Mouse (Mus musculus): ENCODE measurements around the gene Gm38392. TPM values are rescaled to one million over a fixed set of nuclear protein-coding genes. Genes with fewer than 3 reads are reported as not detected.

Gene Gm38392
- total RNA-seq (2014; rRNA removed; ENCODE audit: low replicate concordance): not detected in 2 replicates
- 0.16 TPM in 1 of 2 replicates, not detected in the other for polyA plus RNA-seq (2015; fragmentation: Nextera tagmentation; extraction: Ambion mirVana)

- Histone ChIP-seq H3K9me3 (replicated peaks; ENCODE audit: control insufficient read depth, low read length) (no peaks in the 10 kb centered on the region), H3K36me3 (replicated peaks; ENCODE audit: control insufficient read depth, insufficient read depth, low read length) (no peaks in the 10 kb centered on the region), H3K4me3 (ENCODE audit: low read depth, low read length) (no peak within 1 kb of the TSS), H3K27me3 (ENCODE audit: control insufficient read depth, insufficient read depth, low read length) (no peaks in the 10 kb centered on the region), H3K9ac (replicated peaks; ENCODE audit: low read depth, low read length) (no peak within 1 kb of the TSS), H3K4me1 (ENCODE audit: control insufficient read depth, insufficient read depth) (no peaks in the 10 kb centered on the region), H3K27ac (ENCODE audit: low read depth) (no peak within 1 kb of the TSS), H3K4me2 (ENCODE audit: low read depth, low read length) (no peak within 1 kb of the TSS)
- ATAC-seq (ENCODE audit: insufficient read depth, low read depth) (no peak), DNase-seq (ENCODE audit: low spot score) (no peak)
- 94% methylated on average over 4 of the region's 4 CpGs for WGBS
- TF ChIP-seq CTCF (IDR thresholded peaks at IDR 0.05; ENCODE audit: low read depth) (no peak), EP300 (IDR thresholded peaks at IDR 0.05; ENCODE audit: low read depth) (no peak)
Observed at GRCm38 (mm10) chr3:88287110-88287509, at the start of gene Gm38392. Gene Gm38392 (minus strand): TSS chr3:88287210.

GRCm38 (mm10) chr3:88336058-88337013 is 49.3 kb upstream of the Gm38392 start, which contains the start of the genes Tmem79 and Smg5:
Gene Tmem79 (minus strand): TSS chr3:88336148.
Gene Smg5 (plus strand): TSS chr3:88336260.
- DNase-seq (ENCODE audit: low spot score) (peak; percentile 95), ATAC-seq (ENCODE audit: insufficient read depth, low read depth) (peak; percentile 94)
- no peak for TF ChIP-seq CTCF (IDR thresholded peaks at IDR 0.05; ENCODE audit: low read depth)
- peak; percentile 89 for TF ChIP-seq EP300 (IDR thresholded peaks at IDR 0.05; ENCODE audit: low read depth)
- Histone ChIP-seq H3K4me3 (ENCODE audit: low read depth, low read length) (peak within 1 kb of the TSS; percentile 96), H3K9me3 (replicated peaks; ENCODE audit: control insufficient read depth, low read length) (no peaks in the 10 kb centered on the region), H3K27me3 (ENCODE audit: control insufficient read depth, insufficient read depth, low read length) (no peaks in the 10 kb centered on the region), H3K4me2 (ENCODE audit: low read depth, low read length) (peak within 1 kb of the TSS; percentile 86), H3K4me1 (ENCODE audit: control insufficient read depth, insufficient read depth) (peaks cover 17% of the 10 kb centered on the region), H3K36me3 (replicated peaks; ENCODE audit: control insufficient read depth, insufficient read depth, low read length) (peaks cover 5% of the 10 kb centered on the region; the same call in 1 of the 2 replicates), H3K27ac (ENCODE audit: low read depth) (peak within 1 kb of the TSS; percentile 98), H3K9ac (replicated peaks; ENCODE audit: low read depth, low read length) (peak within 1 kb of the TSS; percentile 95)
- 1% methylated on average over 64 of the region's 66 CpGs for WGBS

DNA sequence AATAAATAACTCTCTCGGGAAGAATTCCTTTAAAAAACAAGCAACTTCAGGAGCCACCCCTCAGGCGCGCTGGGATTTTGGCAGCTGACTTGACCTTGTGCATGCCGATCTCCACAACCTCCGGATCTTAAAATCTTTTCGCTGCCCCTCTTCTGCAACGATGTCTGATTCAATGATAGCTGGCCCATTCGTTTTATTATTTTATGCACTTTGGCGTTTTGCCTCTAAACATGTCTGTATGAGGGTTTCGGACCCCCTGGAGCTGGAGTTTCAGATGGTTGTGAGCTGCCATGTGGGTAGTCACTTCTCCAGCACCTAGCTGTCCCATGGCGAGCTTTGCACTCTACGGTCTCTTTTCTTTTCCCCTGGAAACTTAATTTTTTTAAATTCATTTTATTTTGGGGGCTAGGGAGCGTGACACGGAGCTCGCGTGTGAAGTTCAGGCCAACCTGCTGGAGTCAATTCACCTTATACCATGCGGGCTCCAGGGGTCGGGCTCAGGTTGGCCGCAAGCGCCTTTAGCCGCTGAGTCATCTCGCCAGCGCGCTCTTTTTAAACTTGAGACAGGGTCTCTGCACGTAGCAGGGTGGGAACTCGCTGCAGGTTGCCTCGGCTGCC is 48.5 kb upstream of the Gm38392 start:
- TF ChIP-seq EP300 (IDR thresholded peaks at IDR 0.05; ENCODE audit: low read depth) (no peak), CTCF (IDR thresholded peaks at IDR 0.05; ENCODE audit: low read depth) (no peak)
- peaks cover 17% of the 10 kb centered on the region for H3K4me1 ChIP-seq (ENCODE audit: control insufficient read depth, insufficient read depth)
- peaks cover 1% of the 10 kb centered on the region; the same call in 1 of the 2 replicates for H3K36me3 ChIP-seq (replicated peaks; ENCODE audit: control insufficient read depth, insufficient read depth, low read length)
- ATAC-seq (ENCODE audit: insufficient read depth, low read depth) (peak; percentile 36), DNase-seq (ENCODE audit: low spot score) (peak; percentile 25)
- H3K4me3 ChIP-seq (ENCODE audit: low read depth, low read length): peak overlapping the region; percentile 96
- no peaks in the 10 kb centered on the region for H3K27me3 ChIP-seq (ENCODE audit: control insufficient read depth, insufficient read depth, low read length)
- peak overlapping the region; percentile 86 for H3K4me2 ChIP-seq (ENCODE audit: low read depth, low read length)
- no peaks in the 10 kb centered on the region for H3K9me3 ChIP-seq (replicated peaks; ENCODE audit: control insufficient read depth, low read length)
- H3K9ac ChIP-seq (replicated peaks; ENCODE audit: low read depth, low read length): peak overlapping the region; percentile 95
- peak overlapping the region; percentile 98 for H3K27ac ChIP-seq (ENCODE audit: low read depth)
- WGBS: under 1% methylated on average over 27 of the region's 27 CpGs

GRCm38 (mm10) chr3:88334902-88335435 is 48.0 kb upstream of the Gm38392 start:
- Histone ChIP-seq H3K9ac (replicated peaks; ENCODE audit: low read depth, low read length) (peak overlapping the region; percentile 95), H3K4me2 (ENCODE audit: low read depth, low read length) (peak overlapping the region; percentile 86), H3K27me3 (ENCODE audit: control insufficient read depth, insufficient read depth, low read length) (no peaks in the 10 kb centered on the region), H3K4me1 (ENCODE audit: control insufficient read depth, insufficient read depth) (peaks cover 17% of the 10 kb centered on the region), H3K9me3 (replicated peaks; ENCODE audit: control insufficient read depth, low read length) (no peaks in the 10 kb centered on the region), H3K27ac (ENCODE audit: low read depth) (peak overlapping the region; percentile 98), H3K4me3 (ENCODE audit: low read depth, low read length) (peak overlapping the region; percentile 96), H3K36me3 (replicated peaks; ENCODE audit: control insufficient read depth, insufficient read depth, low read length) (no peaks in the 10 kb centered on the region)
- WGBS: 39% methylated on average over 3 of the region's 3 CpGs
- TF ChIP-seq EP300 (IDR thresholded peaks at IDR 0.05; ENCODE audit: low read depth) (no peak), CTCF (IDR thresholded peaks at IDR 0.05; ENCODE audit: low read depth) (no peak)
- ATAC-seq (ENCODE audit: insufficient read depth, low read depth) (no peak), DNase-seq (ENCODE audit: low spot score) (no peak)

GRCm38 (mm10) chr3:88334029-88334658 is 47.1 kb upstream of the Gm38392 start:
- Histone ChIP-seq H3K9me3 (replicated peaks; ENCODE audit: control insufficient read depth, low read length) (no peaks in the 10 kb centered on the region), H3K27ac (ENCODE audit: low read depth) (no peak overlapping the region), H3K27me3 (ENCODE audit: control insufficient read depth, insufficient read depth, low read length) (no peaks in the 10 kb centered on the region), H3K4me2 (ENCODE audit: low read depth, low read length) (no peak overlapping the region), H3K4me3 (ENCODE audit: low read depth, low read length) (no peak overlapping the region), H3K9ac (replicated peaks; ENCODE audit: low read depth, low read length) (no peak overlapping the region), H3K36me3 (replicated peaks; ENCODE audit: control insufficient read depth, insufficient read depth, low read length) (peaks cover 5% of the 10 kb centered on the region), H3K4me1 (ENCODE audit: control insufficient read depth, insufficient read depth) (peaks cover 17% of the 10 kb centered on the region)
- no peak for ATAC-seq (ENCODE audit: insufficient read depth, low read depth)
- DNase-seq (ENCODE audit: low spot score): no peak
- 56% methylated on average over 12 of the region's 12 CpGs for WGBS
- no peak for TF ChIP-seq CTCF (IDR thresholded peaks at IDR 0.05; ENCODE audit: low read depth)
- TF ChIP-seq EP300 (IDR thresholded peaks at IDR 0.05; ENCODE audit: low read depth): no peak

Data from heart, postnatal 0 days (tissue).